Mouse (Mus musculus) layer of hippocampus, adult 8-10 months (tissue): Measurements from ENCODE around the gene 4930524J08Rik. TPM values are rescaled to one million over a fixed set of nuclear protein-coding genes. Genes with fewer than 3 reads are reported as not detected.

Source experiments
- DNase-seq, 2 experiments: peaks; one replicate each; pipeline ENCODE4 v3.0.0; 2022; ENCODE audit warnings: low spot score in 2 of 2
- total RNA-seq, 4 experiments: library from RNA; stranded (reverse); gene quantifications; 2 replicates each; pipeline ENCODE4 v1.2.4; 2022

Gene 4930524J08Rik
- total RNA-seq, result 1 to 10 TPM; 1.4 to 3.1 (median 1.6) TPM

DNA sequence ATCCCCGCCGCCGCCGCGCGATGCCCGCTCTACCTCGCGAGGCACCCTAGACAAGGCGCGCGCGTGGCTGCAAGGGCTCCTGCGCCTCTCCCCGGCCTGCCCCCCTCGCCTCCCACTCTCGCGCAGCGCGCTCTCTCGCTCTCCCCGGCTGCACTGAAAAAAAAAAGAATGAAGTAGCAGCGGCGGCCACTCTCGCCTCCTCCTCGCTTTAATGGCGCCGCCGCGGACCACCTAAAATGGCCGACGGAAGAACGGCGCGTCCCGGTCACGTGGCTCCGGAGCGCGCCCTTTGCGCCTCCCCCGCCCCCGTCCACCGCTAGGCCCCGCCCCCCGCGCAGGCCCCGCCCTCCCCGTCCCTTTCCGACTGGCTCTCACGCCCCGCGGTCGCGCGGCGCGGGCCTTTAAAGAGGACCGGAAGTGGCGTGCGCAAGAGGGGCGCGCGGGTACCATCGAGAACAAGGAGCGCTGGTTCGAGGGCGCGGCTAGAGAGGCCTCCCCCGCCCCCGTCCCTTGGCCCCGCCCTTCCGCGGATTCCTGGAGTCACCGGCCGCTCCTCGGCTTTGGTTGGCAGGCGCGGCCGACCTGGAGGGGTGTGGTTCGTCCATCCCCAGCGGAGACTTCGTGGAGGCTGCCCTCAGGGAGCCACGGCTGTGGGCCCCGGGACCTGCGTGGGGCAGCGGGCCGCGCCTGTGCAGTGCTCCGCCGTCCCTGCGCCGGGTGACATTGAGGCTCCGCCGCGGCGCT lies at the start of gene 4930524J08Rik, which contains the start of gene Hnrnpd:
TSS of gene 4930524J08Rik (plus strand) at position 363 of the 744 bp plus-strand sequence.
TSS of gene Hnrnpd (minus strand) at position 240 of the 744 bp plus-strand sequence.
- DNase-seq, result peak; percentile 91 to 92

DNA sequence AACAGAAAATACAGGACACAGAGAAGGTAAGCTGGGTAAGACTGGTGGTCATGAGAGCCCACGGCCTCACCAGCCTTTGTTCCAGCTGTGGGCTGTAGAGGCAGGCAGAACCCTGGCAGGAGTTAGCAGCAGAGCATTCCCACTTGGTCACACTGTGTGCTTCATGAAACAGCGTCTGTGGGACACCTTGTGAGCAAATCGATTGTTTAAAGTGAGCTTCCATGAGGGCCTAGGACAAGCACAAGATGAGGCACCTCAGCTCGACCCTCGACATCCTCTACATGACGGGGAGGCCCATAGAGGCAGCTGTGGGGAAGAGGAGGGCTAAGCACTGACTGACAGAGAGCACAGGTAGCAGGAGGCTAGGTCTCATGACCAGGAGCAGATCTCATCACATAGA lies 47.0 kb upstream of the 4930524J08Rik start:
- DNase-seq, result no peak

DNA sequence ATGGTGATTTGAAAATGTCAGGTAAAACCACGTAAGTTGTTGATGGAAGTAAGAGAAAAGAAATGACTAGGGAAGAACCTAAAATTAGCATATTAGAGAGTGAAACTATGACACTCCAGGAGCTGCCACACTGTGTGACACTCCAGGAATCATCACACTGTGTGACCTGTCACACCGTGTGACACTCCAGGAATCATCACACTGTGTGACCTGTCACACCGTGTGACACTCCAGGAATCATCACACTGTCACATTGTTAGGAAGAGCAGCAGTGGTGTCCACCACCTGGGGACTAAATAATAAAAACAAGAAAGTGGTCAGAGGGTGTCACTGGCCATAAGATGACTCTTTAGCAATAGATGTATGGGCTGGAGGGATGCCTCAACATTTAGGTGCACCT lies 39.4 kb upstream of the 4930524J08Rik start:
- DNase-seq, result no peak

DNA sequence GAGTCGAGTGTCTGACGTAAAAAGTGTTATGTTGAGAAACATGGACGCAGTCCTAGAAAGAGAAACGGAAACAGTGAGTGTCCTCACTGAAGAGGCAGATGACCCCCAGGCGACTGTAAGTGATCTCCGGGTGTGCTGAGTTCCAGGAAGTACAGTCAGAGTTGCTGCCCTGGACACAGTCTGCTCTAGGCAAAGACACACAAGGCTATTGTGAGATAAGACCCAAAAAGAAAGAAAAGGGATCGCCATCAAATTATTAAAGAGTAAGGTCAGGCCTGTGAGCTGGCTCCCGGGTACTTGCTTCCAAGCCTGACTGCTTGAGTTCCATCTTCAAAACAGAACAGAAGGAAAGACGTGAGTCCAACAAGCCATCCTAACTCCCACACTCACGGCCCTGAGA lies 37.6 kb upstream of the 4930524J08Rik start:
- no peak for DNase-seq

DNA sequence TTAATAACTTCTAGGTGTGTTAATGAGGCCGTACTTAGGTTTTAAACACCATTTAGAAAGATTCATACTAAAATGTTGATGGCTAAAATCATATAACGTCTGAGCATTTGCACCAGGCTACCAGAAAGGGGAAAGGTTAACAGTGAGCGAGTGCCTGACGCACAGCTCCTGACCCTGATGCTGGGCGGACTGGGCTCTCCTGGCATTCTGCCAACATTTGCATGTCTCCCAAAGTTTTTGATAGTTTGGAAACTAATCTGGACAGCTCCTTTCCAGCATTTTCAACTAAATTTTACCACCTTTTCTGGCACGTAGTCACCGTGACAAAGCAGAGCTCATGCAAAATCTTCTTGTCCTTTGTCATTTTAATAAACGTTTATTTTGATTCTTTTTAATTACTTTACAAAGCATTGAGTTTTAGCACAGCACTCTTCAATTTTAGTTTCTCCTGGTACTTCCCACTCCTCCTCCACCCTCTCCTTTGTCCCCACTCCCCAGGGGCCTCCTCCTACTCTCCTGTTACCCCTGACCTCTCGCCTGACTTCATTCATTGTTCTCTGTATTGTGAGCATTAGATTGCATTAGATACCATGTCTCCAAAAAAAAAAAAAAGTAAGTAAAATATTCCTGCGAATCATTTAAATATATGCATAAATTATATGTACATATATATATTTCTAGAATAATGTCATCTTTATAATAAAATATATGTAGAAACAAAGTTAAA lies 36.9 kb upstream of the 4930524J08Rik start:
- DNase-seq, result no peak

DNA sequence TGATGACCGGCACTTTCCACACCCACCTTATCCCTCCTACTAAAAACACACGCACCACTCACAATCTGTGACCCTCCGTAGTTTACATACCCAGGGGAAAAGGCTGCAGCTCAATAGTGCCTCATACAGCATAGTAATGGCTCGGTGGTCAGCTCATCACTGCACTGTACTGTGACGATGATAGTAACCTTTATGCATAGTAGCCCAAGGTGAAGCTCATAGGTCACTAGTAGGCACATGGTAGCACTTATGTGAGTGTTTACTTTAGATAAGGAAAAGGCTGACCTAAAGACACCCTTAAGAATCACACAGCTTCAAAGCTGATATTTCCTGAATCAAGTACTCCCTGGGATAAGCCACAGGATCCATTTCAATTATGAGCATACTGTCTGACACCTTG lies 26.3 kb upstream of the 4930524J08Rik start:
- no peak for DNase-seq

DNA sequence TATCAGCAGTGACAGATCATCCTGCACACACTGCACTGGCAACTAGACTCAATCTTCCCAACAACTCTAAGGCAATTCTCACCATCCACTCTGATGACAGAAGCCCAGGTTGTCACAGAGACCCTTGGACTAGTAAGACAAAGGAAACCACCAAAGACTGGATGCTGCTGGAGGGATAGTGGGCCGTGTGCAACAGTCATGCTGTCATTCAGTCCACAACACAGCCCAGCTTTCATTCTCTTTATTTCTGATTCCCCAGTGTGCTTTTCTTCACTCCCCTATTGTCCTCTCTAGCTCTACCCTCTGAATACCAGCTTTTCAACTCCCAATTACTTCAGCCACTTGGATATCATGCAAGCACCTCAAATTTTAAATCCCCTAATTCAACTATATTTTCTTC lies 25.0 kb upstream of the 4930524J08Rik start:
- no peak for DNase-seq

DNA sequence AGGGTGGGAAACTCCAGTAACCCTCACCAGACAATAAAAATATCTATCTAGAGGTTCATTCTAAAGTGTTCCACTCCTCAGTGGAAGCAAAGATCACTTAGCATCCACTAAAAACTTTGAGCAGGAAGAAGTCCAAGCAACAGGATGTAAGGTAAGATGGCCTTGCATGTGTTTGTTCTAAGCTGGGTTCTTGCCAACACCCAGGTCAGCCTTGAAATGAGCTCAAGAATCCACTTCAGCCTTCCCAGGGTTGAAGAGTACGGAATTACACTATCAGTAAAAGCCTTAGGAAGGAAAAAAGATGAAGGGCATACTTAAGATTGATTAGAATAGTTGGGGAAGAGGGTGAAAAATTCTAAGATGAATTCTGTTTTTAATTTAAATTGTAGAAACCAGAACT lies 20.2 kb upstream of the 4930524J08Rik start:
- no peak for DNase-seq

DNA sequence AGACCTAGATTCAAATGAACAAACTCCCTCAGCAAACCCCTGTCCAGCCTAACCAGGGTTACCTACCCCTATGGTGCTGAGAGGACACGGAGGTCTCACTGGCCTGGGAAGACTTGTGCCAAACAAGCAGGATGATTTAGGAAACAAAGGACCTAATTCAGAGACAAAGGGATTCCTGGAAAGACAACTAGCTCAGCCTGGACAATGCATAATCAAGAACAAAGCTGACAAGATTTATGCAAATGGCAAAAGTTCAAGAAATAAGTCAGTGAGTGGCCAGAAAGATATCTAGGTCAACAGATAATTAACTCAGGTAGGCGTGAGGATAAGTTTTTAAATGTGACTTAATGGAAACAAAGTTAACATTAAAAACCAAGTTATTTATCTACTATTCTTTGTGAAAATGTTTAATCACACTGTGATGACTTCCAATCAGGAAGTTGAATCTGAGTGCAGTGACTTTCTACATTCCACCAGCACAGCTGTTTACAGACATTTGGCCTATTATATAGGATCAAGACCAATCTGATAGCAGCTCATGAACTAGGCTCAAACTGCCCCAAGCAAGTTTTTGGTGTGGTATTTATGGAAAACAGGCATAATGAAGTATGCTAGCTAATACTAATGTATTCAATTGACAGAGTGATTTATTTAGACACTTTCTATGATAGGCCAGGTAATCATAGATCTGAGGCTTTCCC lies 19.5 kb upstream of the 4930524J08Rik start:
- no peak for DNase-seq

DNA sequence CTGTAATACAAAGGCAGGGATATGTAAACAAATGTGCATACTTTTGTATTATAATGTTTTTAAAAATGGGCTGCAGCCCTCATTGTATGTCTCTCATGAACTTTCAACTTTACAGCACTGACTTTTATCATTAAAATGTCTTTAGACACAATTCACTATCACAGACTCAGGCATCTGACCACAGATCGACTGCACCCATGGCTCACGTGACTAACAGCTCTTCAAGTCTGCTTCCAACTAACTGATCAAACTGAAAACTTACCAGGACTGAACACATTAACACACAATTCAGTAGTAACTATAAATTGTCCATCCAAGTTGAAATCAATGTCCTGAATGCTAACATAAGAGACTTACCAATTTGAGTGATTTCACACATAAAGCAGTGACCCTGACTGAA lies 18.9 kb upstream of the 4930524J08Rik start:
- DNase-seq, result no peak

DNA sequence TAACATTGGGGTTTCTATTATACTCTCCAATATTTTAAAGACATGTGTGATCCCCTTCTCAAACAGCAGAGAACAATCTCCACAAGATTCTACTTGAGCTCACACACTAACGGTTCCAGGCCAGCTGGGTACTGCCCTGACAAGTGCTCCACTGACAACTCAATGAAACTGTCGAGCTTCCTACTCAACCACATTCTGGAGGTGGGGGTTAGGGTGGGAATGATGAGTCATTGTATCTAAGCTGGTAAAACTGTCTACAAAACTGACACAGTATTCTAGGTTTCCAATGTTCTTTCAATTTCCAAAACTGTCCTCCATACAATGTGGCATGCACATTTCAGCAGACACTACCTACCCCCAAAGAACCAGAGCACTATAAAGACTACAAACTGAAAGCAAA lies 4.9 kb upstream of the 4930524J08Rik start:
- no peak for DNase-seq

DNA sequence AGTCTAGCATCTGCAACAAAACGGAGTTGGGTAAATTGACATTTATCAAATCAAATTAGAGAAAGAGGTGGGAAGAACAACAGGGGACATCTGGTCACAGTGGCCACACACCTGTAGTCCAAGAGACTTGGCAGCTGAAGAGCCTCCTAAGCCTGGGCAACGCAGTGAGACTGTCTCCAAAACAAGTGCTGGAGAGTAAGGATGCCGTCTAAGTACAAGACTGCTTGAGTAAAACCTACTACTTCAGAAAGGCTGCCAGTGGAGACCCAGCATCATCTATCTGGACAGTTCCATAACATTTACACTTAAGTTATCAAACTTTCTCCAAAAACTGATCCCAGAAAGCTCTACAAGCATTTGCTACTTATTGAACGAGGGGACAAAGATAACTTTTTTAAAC lies 3.8 kb upstream of the 4930524J08Rik start:
- DNase-seq, result no peak

DNA sequence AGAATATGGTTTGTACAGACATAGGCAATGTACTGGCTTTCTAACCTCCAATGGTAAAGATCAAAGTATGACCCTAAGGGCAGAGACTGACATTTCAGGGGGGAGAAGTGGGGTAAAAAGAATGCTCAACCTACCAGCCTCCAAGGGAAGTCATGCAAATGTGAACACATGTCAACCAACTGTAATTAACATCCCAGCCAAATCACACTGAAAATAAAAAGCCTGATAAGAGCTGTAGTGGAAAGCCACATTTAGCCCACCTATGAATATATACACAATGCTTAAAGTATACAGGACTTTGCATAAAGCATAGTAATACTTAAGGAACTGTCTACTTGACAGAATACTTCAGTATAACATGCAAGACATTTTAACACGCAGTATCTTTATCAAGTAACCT lies 3.1 kb upstream of the 4930524J08Rik start:
- no peak for DNase-seq

DNA sequence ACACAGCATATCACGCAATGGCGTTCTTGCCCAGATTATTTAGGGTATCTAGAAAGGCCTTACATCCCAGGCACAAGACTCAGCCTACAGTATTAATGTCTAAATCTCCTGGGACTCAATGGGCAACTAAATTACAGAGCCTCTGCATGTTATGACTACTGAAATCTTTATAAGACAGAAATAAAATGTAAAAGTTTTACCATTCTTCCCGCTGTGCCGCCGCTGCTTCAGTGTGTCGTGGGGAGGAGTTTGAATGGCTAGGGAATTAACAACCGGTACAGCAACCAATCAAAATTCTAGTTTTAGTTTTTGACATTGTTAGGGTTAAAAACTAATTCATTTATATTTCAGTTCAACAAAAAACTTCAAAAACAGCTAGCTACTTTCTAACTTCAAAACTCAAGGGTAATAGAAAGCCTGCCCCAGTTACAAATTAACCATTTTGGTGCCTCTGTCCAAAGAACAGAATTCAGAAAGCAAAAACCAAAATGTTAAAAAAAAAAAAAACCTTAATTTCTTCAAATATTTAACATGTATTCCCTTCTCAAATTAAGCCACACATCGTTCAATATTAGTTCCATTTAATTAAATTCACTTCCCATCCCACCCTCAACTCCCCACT lies 2.4 kb upstream of the 4930524J08Rik start:
- DNase-seq, result no peak

DNA sequence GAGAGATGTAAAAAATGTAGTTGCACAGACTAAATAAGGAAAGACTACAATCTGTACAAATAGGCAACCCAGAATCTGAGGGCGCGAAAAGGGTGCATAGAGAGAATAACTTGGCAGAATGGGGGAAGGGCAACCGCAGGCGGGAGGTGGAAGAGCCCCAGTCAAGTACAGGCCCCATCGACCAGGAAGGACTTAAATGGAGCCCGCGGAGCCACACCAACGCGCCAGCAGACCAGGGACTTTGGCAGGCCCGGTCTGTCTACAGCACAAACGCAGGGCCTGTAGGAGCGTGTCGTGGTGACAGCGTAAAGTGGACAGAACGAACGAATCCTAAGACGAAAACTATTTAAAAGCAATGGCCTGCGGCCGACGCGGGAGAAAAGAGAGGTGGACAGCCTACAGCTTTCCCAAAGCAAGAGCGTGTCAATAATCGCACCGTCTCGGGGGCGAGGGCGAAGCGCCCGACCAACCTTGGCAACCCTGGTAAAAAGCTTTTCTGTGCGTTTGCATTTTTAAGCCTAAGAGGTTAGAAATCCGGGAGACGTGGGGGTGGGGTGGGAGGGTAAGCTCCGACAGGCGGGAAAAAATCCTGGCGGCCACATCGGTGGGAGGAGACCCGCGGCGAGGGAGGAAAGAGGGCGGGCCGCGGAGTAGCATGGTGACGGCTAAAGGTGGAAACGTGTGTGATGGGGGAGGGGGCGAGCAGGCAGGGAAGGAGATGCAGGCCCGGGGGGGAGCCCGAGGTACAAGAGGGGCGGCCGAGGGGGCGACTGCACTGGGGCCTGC lies 1.2 kb upstream of the 4930524J08Rik start:
- DNase-seq, result peak; percentile 38 to 53

DNA sequence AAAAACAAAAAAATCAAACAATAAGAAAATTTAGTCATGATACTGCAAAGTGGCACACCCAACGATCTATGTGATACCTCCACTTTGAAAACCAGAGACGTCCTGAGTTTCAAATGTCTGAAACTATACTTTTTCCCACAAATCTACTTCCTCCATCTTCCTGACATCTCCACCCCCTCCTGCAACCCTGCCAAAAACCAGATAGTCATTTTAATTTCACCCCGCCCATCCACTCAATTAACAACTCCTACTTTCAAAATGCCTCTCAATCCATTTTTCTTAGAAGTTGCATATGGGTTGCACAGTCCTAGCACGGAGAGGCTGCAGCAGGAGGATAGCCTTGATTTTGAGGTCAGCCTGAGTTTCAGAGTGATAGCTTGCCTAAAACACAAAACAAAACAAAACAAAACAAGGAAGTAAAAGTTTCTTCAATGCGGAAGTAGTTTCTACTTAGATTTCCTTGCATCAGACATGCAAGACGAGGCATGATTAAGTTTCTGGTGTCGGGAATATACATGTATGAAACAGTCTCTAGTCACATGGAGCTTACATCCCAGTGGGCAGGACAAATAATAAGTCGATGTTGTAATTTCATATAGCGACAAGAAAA lies 4.7 kb downstream of the 4930524J08Rik start:
- no peak for DNase-seq

DNA sequence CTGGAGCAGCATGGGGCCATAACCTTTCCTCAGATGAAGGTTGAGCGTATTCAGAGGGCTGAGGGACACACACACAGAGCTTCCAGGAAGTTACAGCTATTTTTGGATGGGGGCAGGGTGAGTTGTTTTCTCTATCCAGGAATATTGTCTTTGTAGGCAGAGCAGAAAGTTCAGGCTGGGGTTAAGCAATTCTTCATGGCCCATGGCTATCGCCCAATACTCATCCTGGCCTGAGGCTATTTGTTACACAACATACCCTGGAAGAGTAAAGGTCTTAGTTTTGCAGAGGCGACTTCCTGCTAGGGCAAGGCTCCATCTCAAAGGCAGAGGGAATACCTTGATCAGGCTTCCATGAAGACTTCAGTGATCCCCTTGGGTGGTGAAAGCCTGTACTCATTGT lies 15.3 kb downstream of the 4930524J08Rik start:
- no peak for DNase-seq

DNA sequence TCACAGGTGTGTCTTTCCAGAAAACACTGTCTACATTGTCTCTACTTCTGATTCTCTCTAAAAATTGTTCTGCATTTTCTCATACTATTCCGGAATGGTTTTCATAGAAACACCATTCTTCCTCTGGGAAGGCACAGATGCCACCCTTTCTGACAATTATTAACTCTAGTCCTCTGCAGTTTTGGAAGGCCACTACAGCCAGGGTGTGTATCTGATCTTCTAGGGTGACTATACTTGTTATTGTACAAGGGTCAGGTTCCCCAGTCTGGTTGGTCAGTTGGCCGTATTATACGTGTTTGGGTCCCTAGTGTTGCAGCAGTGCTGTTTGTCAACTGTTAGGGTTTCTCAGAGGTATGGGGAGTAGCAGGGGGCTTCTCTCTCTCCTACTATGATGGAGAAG lies 15.8 kb downstream of the 4930524J08Rik start:
- DNase-seq, result no peak

DNA sequence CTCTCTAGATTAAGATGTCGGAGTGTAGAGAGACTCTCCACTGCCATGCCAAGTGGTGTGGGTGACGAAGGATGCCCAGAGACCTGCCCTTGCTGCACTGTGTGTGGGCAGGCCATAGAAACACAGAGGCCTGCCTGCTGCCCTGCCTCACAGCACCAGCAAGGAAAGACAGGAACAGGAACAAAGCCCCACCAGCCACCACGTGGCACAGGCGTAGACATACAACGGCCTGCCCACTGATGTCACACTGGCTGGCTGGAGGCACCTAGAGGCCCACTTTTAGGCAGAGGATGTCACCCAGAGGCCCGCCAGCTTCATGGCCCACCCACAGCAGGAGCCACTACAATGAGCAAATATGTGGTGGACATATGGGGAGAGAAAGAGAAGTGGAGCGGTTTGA lies 21.2 kb downstream of the 4930524J08Rik start:
- DNase-seq, result no peak

DNA sequence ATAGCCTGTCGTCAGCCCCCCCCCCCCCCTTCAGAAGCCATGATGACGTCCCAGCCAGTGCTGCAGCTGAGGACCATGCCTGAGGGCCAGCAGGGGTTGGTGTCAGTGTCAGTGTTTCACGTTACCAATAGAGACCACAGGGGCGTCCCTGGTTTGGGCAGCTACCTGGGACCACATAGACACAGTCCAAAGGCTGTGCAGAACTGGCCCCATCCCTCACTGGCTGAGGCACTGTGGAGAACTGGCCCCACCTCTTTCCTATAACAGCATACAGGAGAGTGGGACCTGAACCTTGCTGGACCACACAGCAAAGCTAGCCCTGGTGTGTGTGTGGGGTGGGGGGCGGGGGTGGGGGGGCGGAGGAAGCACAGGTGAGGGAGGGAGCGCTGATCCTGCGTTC lies 21.6 kb downstream of the 4930524J08Rik start:
- no peak for DNase-seq

DNA sequence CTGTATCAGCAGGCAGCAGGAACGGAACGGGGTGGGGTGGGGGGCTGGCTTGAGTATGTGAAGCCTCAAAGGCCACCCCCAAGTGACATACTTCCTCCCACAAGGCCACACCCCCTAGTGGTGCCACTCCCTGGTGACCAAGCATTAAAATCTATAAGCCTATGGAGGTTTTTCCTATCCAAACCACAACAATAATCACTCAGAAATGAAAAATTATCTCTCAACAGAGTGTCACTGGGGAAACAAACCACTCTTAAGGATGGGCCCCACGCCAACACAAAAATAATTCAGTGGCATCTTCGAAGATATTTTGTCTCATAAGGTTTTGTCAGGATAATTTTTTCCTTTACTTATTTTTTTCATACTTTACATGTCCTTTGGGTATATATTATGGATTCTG lies 25.0 kb downstream of the 4930524J08Rik start:
- DNase-seq, result no peak
